Mouse (Mus musculus): Measurements from ENCODE around the gene Csf3r. TPM values are rescaled to one million over a fixed set of nuclear protein-coding genes. Genes with fewer than 3 reads are reported as not detected.

Gene Csf3r
- total and polyA plus RNA-seq, 3 experiments: 0.06 TPM; not detected in 2

GRCm38 (mm10) chr4:126090101-126090847 is 65.9 kb downstream of the Csf3r start:
- H3K4me3 ChIP-seq (ENCODE audit: control insufficient read depth in 1 of 2, insufficient read depth in 1 of 2, low read depth in 2 of 2, low read length in 2 of 2): no peak overlapping the region
- no peaks in the 10 kb centered on the region for H3K4me1 ChIP-seq (ENCODE audit: control insufficient read depth in 1 of 2, insufficient read depth in 2 of 2, low read length in 2 of 2)
- H3K36me3 ChIP-seq (ENCODE audit: control insufficient read depth in 1 of 2, insufficient read depth in 2 of 2, low read length in 2 of 2): no peaks in the 10 kb centered on the region
- H3K9me3 ChIP-seq (replicated peaks; ENCODE audit: insufficient read depth, low read length): no peaks in the 10 kb centered on the region
- H3K79me2 ChIP-seq (ENCODE audit: control insufficient read depth, insufficient read depth, low read length, poor library complexity): no peaks in the 10 kb centered on the region
- no peak overlapping the region for H3K9ac ChIP-seq (ENCODE audit: control insufficient read depth, low read depth, low read length, poor library complexity, severe bottlenecking)
- no peak overlapping the region for H3K27ac ChIP-seq (ENCODE audit: control insufficient read depth, low read depth, low read length)
- TF ChIP-seq EP300 (IDR thresholded peaks at IDR 0.05; ENCODE audit: low read depth in 1 of 2, low read length in 2 of 2) (no peak), GABPA (IDR thresholded peaks at IDR 0.05; ENCODE audit: low read depth, low read length) (no peak), TBP (IDR thresholded peaks at IDR 0.05; ENCODE audit: low read depth, low read length) (no peak), SIN3A (IDR thresholded peaks at IDR 0.05; ENCODE audit: low read length) (no peak)
- no peak for DNase-seq (ENCODE audit: low read depth, low spot score)
- no peaks in the 10 kb centered on the region for H3K27me3 ChIP-seq (ENCODE audit: control insufficient read depth in 1 of 2, insufficient read depth in 2 of 2, low read length in 2 of 2)

GRCm38 (mm10) chr4:126090848-126091124 is 66.4 kb downstream of the Csf3r start:
- Histone ChIP-seq H3K9ac (ENCODE audit: control insufficient read depth, low read depth, low read length, poor library complexity, severe bottlenecking) (no peak overlapping the region), H3K4me1 (ENCODE audit: control insufficient read depth in 1 of 2, insufficient read depth in 2 of 2, low read length in 2 of 2) (no peaks in the 10 kb centered on the region), H3K27me3 (ENCODE audit: control insufficient read depth in 1 of 2, insufficient read depth in 2 of 2, low read length in 2 of 2) (no peaks in the 10 kb centered on the region), H3K36me3 (ENCODE audit: control insufficient read depth in 1 of 2, insufficient read depth in 2 of 2, low read length in 2 of 2) (no peaks in the 10 kb centered on the region), H3K27ac (ENCODE audit: control insufficient read depth, low read depth, low read length) (no peak overlapping the region), H3K4me3 (ENCODE audit: control insufficient read depth in 1 of 2, insufficient read depth in 1 of 2, low read depth in 2 of 2, low read length in 2 of 2) (no peak overlapping the region), H3K9me3 (replicated peaks; ENCODE audit: insufficient read depth, low read length) (no peaks in the 10 kb centered on the region), H3K79me2 (ENCODE audit: control insufficient read depth, insufficient read depth, low read length, poor library complexity) (no peaks in the 10 kb centered on the region)
- TF ChIP-seq TCF12 (IDR thresholded peaks at IDR 0.05; ENCODE audit: low read depth, low read length) (no peak), POLR2AphosphoS5 (IDR thresholded peaks at IDR 0.05; ENCODE audit: borderline replicate concordance, low read depth, low read length) (no peak), USF1 (IDR thresholded peaks at IDR 0.05; ENCODE audit: low read depth, low read length) (no peak), NRF1 (IDR thresholded peaks at IDR 0.05; ENCODE audit: insufficient read depth, low read depth, low read length, poor library complexity, severe bottlenecking) (no peak), BHLHE40 (IDR thresholded peaks at IDR 0.05; ENCODE audit: borderline replicate concordance, low read depth, low read length) (no peak), MYB (IDR thresholded peaks at IDR 0.05; ENCODE audit: low read depth, low read length) (no peak), ZC3H11A (IDR thresholded peaks at IDR 0.05; ENCODE audit: low read depth, low read length) (no peak), EP300 (IDR thresholded peaks at IDR 0.05; ENCODE audit: low read depth in 1 of 2, low read length in 2 of 2) (no peak), CHD1 (IDR thresholded peaks at IDR 0.05; ENCODE audit: low read depth, low read length) (no peak), GATA1 (IDR thresholded peaks at IDR 0.05; ENCODE audit: low read depth, low read length) (no peak), KAT2A (conservative IDR thresholded peaks at IDR 0.05; ENCODE audit: low read depth, low read length) (no peak), ELF1 (IDR thresholded peaks at IDR 0.05; ENCODE audit: low read depth, low read length) (no peak), POLR2A (IDR thresholded peaks at IDR 0.05; ENCODE audit: control insufficient read depth in 1 of 2, insufficient read depth in 1 of 2, low read depth in 1 of 2, low read length in 2 of 2, poor library complexity in 1 of 2) (no peak), RCOR1 (IDR thresholded peaks at IDR 0.05; ENCODE audit: low read depth, low read length) (no peak), MEF2A (IDR thresholded peaks at IDR 0.05; ENCODE audit: extremely low read depth, insufficient replicate concordance, low read depth, low read length, poor library complexity, severe bottlenecking) (no peak), ZMIZ1 (IDR thresholded peaks at IDR 0.05; ENCODE audit: low read depth, low read length) (no peak), MYC (IDR thresholded peaks at IDR 0.05; ENCODE audit: low read depth, low read length) (no peak)
- no peak for DNase-seq (ENCODE audit: low read depth, low spot score)

All from MEL (cell line).